Mouse (Mus musculus): ENCODE measurements at regions not wholly inside any gene's neighbourhood (a gene's known extent, or its start where the extent isn't known, plus 50 kb on each side); places are given as distances from the start of the nearest gene placed in this dataset.

DNA sequence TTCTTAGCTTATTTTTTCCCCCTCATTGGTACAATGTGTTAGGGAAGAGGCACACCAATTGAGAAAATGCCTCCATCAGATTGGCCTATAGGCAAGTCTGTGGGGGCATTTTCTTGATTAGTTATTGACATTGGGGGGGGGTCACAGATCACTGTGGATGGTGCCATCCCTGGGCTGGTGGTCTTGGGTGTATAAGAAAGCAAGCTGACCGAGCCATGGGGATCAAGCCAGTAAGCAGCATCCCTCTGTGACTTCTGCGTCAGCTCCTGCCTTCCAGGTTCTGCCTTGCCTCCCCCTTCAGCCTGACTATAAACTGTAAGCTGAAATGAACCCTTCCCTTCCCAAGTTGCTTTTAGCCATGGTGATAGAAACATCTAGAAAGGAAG lies 71.5 kb upstream of the Parp11 start:
- Histone ChIP-seq H3K9me3 (replicated peaks) (no peaks in the 10 kb centered on the region), H3K27ac (replicated peaks) (0 out of 2 replicates have a peak overlapping the region, but pooled peaks have one; percentile 5), H3K9ac (replicated peaks) (no peak overlapping the region), H3K36me3 (no peaks in the 10 kb centered on the region), H3K27me3 (replicated peaks) (no peaks in the 10 kb centered on the region), H3K4me1 (peaks cover 12% of the 10 kb centered on the region), H3K4me2 (no peak overlapping the region), H3K4me3 (replicated peaks) (no peak overlapping the region)
- no peak for ATAC-seq (ENCODE audit: low FRiP score)
- WGBS: 88% methylated on average over 2 of the region's 2 CpGs

DNA sequence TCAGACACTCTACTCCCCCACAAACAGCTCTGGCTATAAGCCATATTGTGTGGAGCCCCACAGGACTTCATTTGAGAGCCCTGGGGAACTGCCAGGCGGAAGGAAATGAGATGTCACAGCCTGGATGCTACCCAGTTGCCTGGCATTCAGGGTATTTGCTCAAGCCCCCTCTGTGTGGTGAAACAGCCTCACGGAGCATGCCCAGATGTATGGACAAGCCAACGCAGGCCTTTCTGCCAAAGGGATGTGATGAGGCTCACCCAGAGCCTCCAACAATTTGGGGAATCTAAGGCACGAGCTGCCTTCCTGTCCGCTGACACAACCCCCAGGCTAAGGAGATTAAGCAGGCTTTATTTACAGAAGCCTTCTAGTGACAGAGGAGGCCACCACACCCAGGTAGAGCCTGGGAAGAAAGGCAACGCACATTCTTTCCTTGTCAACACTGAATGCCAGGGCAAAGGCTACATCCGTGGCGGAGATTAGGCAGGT lies 70.9 kb upstream of the Parp11 start:
- no peak for ATAC-seq (ENCODE audit: low FRiP score)
- H3K9ac ChIP-seq (replicated peaks): no peak overlapping the region

DNA sequence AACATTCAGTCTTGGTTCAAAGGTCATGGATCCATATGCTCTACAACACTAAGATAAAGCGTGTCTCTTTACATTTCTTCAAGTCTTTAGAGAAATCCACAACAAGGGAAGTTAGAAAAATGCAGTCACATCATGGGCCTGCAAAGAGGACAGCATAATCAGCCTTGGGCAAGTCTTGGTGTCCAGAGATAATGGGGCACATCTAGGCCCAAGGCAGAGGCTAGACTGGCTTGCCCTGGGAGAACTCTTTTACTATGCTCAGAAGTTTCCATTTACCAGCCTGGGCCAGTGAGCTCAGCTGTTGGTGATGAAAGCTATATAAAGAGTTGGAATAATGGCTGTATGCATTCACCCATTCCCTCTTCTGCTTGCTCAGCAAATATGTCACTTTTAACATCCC lies 67.9 kb upstream of the Parp11 start:
- no peaks in the 10 kb centered on the region for H3K27me3 ChIP-seq (replicated peaks)
- no peak overlapping the region for H3K27ac ChIP-seq (replicated peaks)
- no peak overlapping the region for H3K4me2 ChIP-seq
- H3K4me1 ChIP-seq: peaks cover 12% of the 10 kb centered on the region
- H3K9ac ChIP-seq (replicated peaks): no peak overlapping the region
- no peaks in the 10 kb centered on the region for H3K36me3 ChIP-seq
- no peaks in the 10 kb centered on the region for H3K9me3 ChIP-seq (replicated peaks)
- no peak for ATAC-seq (ENCODE audit: low FRiP score)
- WGBS: 98% methylated on average over 1 of the region's 1 CpGs
- no peak overlapping the region for H3K4me3 ChIP-seq (replicated peaks)

More for the DNA sequence above, 70.9 kb upstream of the Parp11 start:
- H3K27ac ChIP-seq (replicated peaks): no peak overlapping the region
- H3K36me3 ChIP-seq: no peaks in the 10 kb centered on the region
- H3K4me3 ChIP-seq (replicated peaks): no peak overlapping the region
- peaks cover 12% of the 10 kb centered on the region for H3K4me1 ChIP-seq
- WGBS: 70% methylated on average over 8 of the region's 8 CpGs
- no peaks in the 10 kb centered on the region for H3K9me3 ChIP-seq (replicated peaks)
- no peak overlapping the region for H3K4me2 ChIP-seq
- no peaks in the 10 kb centered on the region for H3K27me3 ChIP-seq (replicated peaks)

DNA sequence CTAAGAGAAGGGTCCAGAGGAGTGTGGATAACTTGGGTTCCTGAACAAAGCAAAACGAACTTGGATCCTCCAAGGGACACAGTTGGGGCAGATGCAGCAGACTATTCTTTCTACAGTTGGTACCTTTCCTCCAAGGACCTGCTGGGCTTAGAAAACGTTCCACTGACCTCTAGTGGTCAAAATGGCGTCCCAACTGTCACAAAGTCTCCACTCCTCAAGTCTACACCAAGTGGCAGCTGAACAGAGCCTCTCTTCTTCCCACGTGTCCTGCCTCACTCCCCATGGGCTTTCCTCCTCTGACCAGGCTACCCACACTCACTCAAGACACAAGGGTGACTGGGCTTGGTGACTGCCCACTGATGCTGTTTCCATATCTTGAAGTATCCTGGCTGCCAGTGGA lies 67.1 kb upstream of the Parp11 start:
- H3K27ac ChIP-seq (replicated peaks): no peak overlapping the region
- 9% methylated on average over 4 of the region's 4 CpGs for WGBS
- no peaks in the 10 kb centered on the region for H3K36me3 ChIP-seq
- H3K4me1 ChIP-seq: peaks cover 12% of the 10 kb centered on the region
- no peak for ATAC-seq (ENCODE audit: low FRiP score)
- H3K9me3 ChIP-seq (replicated peaks): no peaks in the 10 kb centered on the region
- H3K27me3 ChIP-seq (replicated peaks): no peaks in the 10 kb centered on the region
- no peak overlapping the region for H3K4me2 ChIP-seq
- no peak overlapping the region for H3K4me3 ChIP-seq (replicated peaks)
- no peak overlapping the region for H3K9ac ChIP-seq (replicated peaks)

DNA sequence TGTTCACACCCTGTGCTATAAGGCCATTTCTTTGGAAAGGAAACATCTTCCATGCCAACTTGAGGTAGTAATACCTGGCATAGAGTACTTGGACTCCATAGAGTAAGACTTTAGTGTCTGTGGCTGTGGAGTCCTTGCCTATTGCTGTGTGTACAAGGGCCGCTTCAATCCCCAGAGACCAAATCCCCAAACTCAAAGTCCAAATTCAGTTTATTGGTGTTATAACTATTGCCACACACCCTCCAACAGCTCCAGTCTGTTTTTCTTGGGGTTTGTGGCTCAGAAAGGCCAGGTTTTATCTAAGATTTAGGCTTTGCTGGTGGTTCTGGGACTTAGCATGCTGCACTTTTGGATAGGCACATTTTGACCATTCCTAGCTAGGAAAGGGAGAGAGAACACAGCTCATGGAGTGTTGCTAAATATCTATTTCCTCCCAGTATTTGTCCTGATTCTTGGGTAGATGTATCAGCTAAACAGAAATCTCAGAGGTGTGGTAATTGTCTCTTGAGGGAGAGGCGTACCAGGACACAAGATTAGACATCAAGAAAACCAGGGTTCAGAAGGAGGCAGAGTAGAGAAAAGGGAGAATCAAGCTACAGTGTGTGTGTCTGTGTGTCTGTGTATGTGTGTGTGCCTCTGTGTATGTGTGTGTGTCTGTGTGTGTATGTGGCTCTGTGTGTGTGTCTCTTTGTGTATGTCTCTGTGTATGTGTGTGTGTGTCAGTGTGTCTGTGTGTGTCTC lies 65.3 kb upstream of the Parp11 start:
- H3K4me2 ChIP-seq: no peak overlapping the region
- no peak overlapping the region for H3K4me3 ChIP-seq (replicated peaks)
- no peak for ATAC-seq (ENCODE audit: low FRiP score)
- no peak overlapping the region for H3K27ac ChIP-seq (replicated peaks)
- H3K4me1 ChIP-seq: no peaks in the 10 kb centered on the region
- 98% methylated on average over 2 of the region's 2 CpGs for WGBS
- no peaks in the 10 kb centered on the region for H3K9me3 ChIP-seq (replicated peaks)
- no peaks in the 10 kb centered on the region for H3K36me3 ChIP-seq
- no peaks in the 10 kb centered on the region for H3K27me3 ChIP-seq (replicated peaks)
- H3K9ac ChIP-seq (replicated peaks): no peak overlapping the region

DNA sequence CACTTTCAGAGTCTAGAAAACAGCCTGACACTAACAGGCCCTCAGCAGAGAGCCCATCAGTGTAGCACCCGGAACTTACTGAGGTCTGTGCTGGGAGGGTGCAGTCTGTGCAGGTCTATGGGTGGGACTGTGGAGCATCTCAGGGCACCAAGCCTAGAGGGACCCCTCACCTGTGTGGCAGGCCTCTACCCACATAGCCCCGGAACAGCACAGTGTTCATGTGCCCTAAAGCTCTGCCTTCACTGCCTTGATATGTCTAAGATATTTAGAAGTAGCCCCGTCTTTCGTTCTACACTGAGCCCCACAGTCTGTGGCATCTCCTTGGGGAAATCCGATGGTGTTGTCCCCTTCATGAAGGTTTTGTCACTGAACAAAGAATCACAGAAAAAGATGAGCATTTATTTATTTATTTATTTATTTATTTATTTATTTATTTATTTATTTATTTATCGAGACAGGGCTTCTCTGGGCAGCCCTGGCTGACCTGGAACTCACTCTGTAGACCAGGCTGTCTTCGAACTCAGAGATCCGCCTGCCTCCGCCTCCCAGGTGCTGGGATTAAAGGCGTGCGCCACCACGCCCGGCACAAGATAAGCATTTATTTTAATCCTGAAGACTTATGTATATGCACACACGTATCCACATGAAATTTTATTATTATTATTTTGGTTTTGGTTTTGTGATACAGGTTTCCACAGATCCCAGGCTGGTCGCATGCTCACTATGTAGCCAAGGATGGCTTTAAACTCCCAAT lies 55.2 kb upstream of the Parp11 start:
- ATAC-seq (ENCODE audit: low FRiP score): no peak
- Histone ChIP-seq H3K4me3 (replicated peaks) (no peak overlapping the region), H3K9ac (replicated peaks) (no peak overlapping the region), H3K4me1 (peaks cover 5% of the 10 kb centered on the region), H3K9me3 (replicated peaks) (no peaks in the 10 kb centered on the region), H3K36me3 (no peaks in the 10 kb centered on the region), H3K4me2 (no peak overlapping the region), H3K27me3 (replicated peaks) (no peaks in the 10 kb centered on the region), H3K27ac (replicated peaks) (no peak overlapping the region)
- WGBS: 96% methylated on average over 15 of the region's 15 CpGs

DNA sequence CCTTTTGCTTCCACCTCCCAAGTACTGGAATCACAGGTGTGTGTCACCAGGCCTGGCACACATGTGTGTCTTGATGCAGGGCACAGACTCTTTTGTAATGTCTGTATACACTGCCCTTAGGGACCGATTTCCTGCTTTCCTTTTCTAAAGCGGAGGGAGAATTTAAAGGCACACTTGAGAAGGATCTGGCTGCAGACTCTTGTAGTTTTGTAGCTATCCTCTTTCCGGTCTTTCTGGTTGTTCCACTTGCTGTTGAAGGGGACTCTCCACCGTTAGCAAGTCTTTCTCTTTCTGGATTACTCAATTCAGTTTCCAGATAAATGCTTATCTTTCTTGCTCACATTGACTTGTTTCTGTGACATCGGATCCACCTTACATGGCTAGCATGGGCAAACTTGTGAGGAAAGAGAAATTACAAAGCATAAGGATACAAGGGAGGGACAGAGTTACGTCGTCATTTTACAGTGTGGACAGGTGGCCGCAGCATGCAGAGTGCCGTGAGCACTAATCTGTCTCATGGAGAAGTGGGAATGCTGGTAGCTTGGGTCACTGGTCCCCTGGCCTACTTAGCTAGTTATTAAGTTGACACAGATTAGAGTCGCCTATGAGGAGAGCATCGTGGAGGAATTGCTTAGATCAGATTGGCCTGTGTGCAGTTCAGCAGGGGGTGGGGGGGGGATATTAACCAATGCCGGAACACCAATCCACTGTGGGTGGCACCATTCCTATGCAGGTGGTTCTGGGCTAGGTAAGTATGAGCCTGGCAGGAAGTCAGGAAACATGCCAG lies 54.4 kb upstream of the Parp11 start:
- no peak overlapping the region for H3K4me2 ChIP-seq
- H3K27ac ChIP-seq (replicated peaks): no peak overlapping the region
- no peak overlapping the region for H3K9ac ChIP-seq (replicated peaks)
- H3K4me3 ChIP-seq (replicated peaks): no peak overlapping the region
- H3K4me1 ChIP-seq: peaks cover 5% of the 10 kb centered on the region
- no peak for ATAC-seq (ENCODE audit: low FRiP score)
- no peaks in the 10 kb centered on the region for H3K36me3 ChIP-seq
- WGBS: 92% methylated on average over 12 of the region's 12 CpGs
- H3K27me3 ChIP-seq (replicated peaks): no peaks in the 10 kb centered on the region
- H3K9me3 ChIP-seq (replicated peaks): no peaks in the 10 kb centered on the region

DNA sequence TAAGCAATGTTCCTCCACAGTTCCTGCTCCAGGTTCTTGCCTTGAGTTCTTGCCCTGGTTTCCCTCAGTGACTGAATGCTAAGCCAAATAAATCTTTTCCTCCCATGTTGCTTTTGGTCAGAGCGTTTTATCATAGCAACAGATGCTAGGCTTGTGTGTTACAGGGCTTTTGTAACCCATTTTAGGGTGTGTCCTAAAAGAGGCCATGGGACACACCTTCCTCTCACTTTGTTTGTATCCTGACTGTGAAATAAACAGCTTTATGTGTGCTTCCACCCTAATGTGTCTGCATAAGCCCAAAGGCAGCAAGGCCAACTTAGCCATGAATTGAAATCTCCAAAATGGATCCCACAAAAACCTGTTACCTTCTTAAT lies 53.9 kb upstream of the Parp11 start:
- H3K9ac ChIP-seq (replicated peaks): no peak overlapping the region
- no peak for ATAC-seq (ENCODE audit: low FRiP score)
- H3K27ac ChIP-seq (replicated peaks): no peak overlapping the region
- peaks cover 5% of the 10 kb centered on the region for H3K4me1 ChIP-seq
- H3K27me3 ChIP-seq (replicated peaks): no peaks in the 10 kb centered on the region
- H3K4me3 ChIP-seq (replicated peaks): no peak overlapping the region
- no peaks in the 10 kb centered on the region for H3K36me3 ChIP-seq
- 83% methylated on average over 1 of the region's 1 CpGs for WGBS
- no peaks in the 10 kb centered on the region for H3K9me3 ChIP-seq (replicated peaks)
- no peak overlapping the region for H3K4me2 ChIP-seq

DNA sequence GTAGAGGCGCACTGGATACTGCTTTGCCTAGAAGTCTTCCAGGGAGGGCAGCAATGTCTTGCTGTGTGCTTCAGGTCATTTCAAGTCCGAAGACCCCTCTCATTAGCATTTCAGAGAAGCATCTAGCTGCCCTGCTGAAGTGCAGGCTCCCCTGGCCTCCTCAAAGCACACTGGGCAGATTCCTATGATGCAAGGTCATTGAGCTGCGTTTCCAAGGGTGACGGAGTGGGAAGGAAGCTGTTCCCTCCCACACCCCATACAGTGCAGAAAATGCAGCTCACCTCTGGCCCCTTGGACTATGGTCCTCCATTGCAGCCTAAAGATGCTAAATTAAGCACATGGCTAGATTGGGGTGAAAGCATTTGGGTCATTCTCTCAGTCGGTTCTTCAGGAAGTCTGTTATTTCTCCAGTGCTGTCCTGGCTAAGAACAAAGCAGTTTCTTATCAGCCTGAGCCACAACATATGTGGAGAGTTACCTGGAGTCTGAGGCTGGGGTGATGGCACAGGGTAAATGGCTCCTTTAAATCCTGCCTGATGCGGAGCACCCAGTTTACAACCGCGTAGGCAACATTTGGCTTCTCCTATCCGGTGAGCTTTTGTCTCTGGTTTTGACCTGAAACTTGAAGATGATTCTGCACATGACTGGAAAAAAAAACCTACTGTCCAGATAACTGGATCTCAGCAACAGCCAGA lies 52.6 kb upstream of the Parp11 start:
- Histone ChIP-seq H3K36me3 (no peaks in the 10 kb centered on the region), H3K27me3 (replicated peaks) (no peaks in the 10 kb centered on the region), H3K27ac (replicated peaks) (no peak overlapping the region), H3K9ac (replicated peaks) (no peak overlapping the region; the same call in 1 of the 2 replicates), H3K4me2 (no peak overlapping the region), H3K4me1 (peaks cover 5% of the 10 kb centered on the region), H3K4me3 (replicated peaks) (no peak overlapping the region), H3K9me3 (replicated peaks) (no peaks in the 10 kb centered on the region)
- no peak for ATAC-seq (ENCODE audit: low FRiP score)
- WGBS: 21% methylated on average over 9 of the region's 9 CpGs

All from neural tube, embryonic 15.5 days (tissue).